Mouse (Mus musculus): ENCODE measurements around the gene Auh.

DNA sequence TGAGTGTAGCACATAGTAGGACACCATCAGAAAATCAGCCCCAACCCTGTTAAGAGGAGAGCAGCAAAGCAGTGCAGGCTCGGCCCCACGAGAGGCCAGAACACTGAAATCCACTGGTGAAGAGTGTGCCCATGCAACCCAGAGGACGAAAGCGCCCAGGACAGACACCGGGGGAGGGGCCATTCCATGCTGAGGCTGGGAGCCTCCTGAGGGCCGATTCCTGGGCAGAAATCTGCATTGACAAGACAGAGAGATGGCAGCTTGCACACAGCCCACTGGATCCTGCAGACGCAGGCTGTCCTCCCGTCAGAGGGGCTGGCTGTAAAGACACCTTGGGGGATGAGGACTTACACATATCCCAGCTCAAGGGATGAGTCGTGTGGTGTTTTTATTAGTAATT is 104.7 kb downstream of the Auh start:
- TF ChIP-seq POLR2A (IDR thresholded peaks at IDR 0.05; ENCODE audit: extremely low read depth, insufficient read depth, low read length) = no peak
- TF ChIP-seq CTCF (IDR thresholded peaks at IDR 0.05; ENCODE audit: low read depth, low read length) = no peak

All from liver, adult 2 months (tissue).